Mouse (Mus musculus) embryonic fibroblast, embryonic 13.5 days (primary cell): ENCODE data around the gene Prpf8.

Experiments used
- CTCF ChIP-seq: IDR thresholded peaks from 2 replicates; pipeline ENCODE4 v1.5.1; 2011; ENCODE audit warnings: mild to moderate bottlenecking, control low read depth, low read length, moderate library complexity, borderline replicate concordance; ENCODE audit not compliant: insufficient read depth
- POLR2A ChIP-seq: IDR thresholded peaks from 2 replicates; pipeline ENCODE4 v1.6.1; 2011; ENCODE audit warnings: low read depth, mild to moderate bottlenecking, control low read depth, low read length, moderate library complexity

GRCm38 (mm10) chr11:75540710-75541581 lies 54.3 kb downstream of the Prpf8 start:
- TF ChIP-seq POLR2A, result no peak
- no peak for TF ChIP-seq CTCF
